Mouse (Mus musculus): ENCODE results near the gene Aff2.

Gene Aff2

GRCm38 (mm10) chrX:69360238-69361054, at the start of gene Aff2:
Gene Aff2 (plus strand): TSS chrX:69360294.
- in situ Hi-C loops (cut with MboI; ENCODE audit: low sequenced_read_pairs), result no loop called here

GRCm38 (mm10) chrX:69337296-69337695, 22.8 kb upstream of the Aff2 start:
- in situ Hi-C loops (cut with MboI; ENCODE audit: low sequenced_read_pairs), result no loop called here

DNA sequence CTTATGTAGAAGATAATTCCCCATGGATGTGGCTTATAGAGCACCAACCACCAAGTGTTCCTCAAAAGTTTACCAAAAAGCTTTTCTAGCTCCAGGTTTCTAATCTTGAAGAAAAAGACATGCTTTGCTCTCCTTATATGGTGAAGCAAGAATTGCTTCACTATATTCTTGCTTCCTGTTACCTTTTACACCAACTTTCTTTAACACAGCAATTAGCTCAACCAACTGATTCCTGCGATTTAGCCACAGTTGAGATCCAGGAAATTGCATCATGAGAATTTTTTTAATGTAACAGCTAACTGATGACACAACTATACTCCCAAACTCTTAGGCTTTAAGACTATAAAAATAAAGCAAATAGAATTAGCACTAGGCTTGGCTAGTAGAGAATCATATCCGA, 4.5 kb upstream of the Aff2 start:
- in situ Hi-C loops (cut with MboI; ENCODE audit: low sequenced_read_pairs), result no loop called here

DNA sequence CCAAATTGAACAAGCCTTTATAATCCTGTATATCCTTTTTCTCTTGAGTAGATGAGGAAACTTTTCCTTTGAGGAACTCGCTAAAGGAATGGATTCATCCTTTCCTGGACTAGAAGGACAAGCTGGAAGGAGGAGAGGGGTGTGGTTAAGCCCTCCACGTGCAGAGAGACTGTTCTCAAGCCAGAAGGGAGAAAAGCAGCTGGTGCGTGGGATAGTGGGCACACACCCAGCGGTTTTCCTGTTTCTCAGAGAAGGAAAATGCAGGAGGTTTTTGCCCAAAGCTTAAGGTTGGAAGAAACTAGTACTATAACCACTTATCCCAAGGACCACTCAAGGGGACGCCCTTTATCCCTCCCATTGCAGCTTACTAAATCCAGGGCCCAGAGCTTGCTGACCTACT, 734 bp upstream of the Aff2 start:
- in situ Hi-C loops (cut with MboI; ENCODE audit: low sequenced_read_pairs), result no loop called here

GRCm38 (mm10) chrX:69359885-69360237, 233 bp upstream of the Aff2 start:
- in situ Hi-C loops (cut with MboI; ENCODE audit: low sequenced_read_pairs), result no loop called here

DNA sequence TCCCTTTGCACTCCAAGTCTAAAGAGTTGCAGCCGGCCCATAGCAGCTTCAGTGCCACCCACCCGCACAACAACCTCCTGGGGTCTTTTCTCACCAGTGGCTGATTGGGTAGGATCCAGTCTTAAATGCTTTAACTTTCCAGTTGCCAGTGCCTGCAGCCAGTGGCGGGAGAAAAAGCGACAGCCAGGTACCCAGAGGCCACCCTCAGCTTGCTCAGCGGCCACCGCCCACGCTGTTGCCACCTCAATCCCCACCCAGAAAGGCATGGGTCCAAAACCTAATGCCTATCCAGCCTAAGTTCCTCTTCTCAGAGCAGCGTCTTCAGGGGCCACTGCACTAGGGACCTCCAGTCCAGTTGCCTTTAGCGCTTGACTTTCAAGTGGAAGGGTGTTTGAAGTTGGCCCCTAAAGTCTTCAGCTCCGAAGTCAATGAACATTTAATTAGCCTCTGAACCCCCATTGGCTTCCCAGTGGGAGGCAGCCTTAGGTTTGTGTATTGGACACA, 1.0 kb downstream of the Aff2 start:
- in situ Hi-C loops (cut with MboI; ENCODE audit: low sequenced_read_pairs), result no loop called here

GRCm38 (mm10) chrX:69364198-69364597, 4.1 kb downstream of the Aff2 start:
- in situ Hi-C loops (cut with MboI; ENCODE audit: low sequenced_read_pairs), result no loop called here

- in situ Hi-C loops (cut with MboI; ENCODE audit: low sequenced_read_pairs), result no loop called here
Observed at GRCm38 (mm10) chrX:69373341-69373740, 13.2 kb downstream of the Aff2 start.

DNA sequence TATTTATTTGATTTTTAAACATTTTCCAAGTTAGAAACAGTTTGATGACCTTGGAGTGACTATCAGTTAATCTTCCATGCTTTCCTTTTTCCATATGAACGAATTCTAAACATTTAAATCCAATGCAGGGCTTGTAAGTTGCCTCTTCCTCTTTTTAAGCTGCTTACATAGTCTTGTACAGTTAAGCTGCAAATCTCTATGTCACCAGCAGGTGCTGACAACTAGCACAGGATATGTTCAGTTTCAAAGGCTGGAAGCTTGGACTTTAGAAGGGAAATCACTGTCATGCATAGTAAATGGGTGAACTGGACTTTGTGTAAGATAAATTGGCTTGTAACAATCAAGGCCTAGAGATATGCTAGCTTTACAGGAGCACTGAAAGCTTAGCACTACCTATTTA, 29.6 kb downstream of the Aff2 start:
- in situ Hi-C loops (cut with MboI; ENCODE audit: low sequenced_read_pairs), result no loop called here

DNA sequence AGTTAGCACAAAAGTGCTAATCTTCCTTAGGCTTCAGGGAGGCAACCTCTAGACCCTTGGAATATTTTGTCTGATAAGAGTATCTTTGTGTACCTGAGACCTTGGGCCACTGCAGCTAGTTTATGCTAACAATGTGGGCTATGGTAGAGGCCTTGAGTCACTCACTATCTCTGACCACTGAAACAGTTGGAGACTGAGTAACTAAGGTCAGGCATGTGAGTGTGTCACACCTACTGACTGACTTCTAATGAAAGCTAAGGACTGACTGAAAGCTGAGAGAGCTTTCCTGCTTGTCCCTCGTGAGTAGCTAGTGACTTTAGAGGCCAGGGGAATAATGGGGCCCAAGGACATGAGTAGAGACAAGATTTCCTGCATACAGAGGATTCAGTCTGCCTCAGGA, 54.9 kb downstream of the Aff2 start:
- in situ Hi-C loops (cut with MboI; ENCODE audit: low sequenced_read_pairs), result no loop called here

GRCm38 (mm10) chrX:69438422-69438821, 78.3 kb downstream of the Aff2 start:
- in situ Hi-C loops (cut with MboI; ENCODE audit: low sequenced_read_pairs), result no loop called here

- in situ Hi-C loops (cut with MboI; ENCODE audit: low sequenced_read_pairs), result no loop called here
Observed at GRCm38 (mm10) chrX:69441937-69442336, 81.8 kb downstream of the Aff2 start.

DNA sequence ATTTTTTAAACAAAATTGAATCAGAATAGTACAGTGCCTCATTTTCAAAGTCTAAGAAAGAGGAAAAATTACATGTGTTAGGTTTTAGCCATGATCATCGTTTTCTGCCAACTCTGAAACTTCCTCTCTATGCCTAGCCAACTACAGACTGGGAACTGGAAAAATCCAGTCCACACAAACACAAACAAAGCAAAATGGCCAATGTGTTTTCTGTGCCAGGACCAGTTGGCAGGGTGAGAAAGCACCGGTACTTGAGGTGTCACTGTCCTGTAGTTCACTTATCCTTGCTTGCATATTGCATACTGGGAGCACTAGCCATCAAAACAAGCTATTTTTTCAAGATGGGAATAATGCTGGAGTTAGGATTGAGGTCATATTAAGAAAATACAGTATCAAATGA, 100.8 kb downstream of the Aff2 start:
- in situ Hi-C loops (cut with MboI; ENCODE audit: low sequenced_read_pairs), result no loop called here

- in situ Hi-C loops (cut with MboI; ENCODE audit: low sequenced_read_pairs), result no loop called here
Observed at GRCm38 (mm10) chrX:69502061-69502460, 142.0 kb downstream of the Aff2 start.

DNA sequence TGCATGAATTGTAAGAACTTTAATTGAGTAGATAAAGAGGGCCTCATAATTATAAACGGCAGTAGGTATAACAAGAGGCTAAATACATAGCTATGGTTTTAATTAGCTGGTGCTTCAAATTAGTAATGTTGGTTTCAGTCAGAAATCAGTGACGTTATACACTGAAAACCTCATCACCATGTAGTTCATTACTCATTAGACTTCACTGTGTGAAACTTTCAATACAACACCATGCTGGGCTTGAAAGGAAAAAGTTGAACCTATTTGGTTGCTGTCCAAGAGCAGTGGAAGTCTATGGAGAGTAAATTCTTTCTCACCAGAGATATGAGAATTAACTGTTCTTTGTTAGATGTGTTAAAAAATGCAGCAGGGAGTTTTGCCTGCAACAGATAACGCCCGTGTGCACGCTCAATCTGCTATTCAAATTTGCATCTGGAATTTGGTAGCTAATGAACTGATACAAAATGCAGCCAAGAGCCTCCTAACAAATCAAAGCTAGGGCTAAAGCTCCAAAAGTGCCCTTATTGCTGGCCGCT, 158.0 kb downstream of the Aff2 start:
- in situ Hi-C loops (cut with MboI; ENCODE audit: low sequenced_read_pairs), result no loop called here

DNA sequence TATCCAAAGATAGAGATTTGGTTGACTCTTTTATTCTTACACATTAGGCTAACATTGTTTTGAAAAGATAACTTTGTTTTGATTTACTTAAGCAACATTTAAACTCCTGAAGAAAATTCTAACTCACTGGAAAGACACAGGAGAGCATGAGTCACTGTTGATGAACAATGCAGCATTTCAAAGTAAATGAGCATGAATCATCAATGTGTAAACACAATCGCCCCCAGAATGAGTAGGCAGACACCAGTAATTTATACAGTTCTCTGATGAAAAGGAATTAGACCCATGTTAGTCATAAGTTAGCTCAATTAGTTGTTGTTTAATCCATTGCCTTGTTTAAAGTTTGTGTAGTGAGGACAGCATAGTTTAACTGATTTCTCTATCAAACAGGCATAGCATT, 180.7 kb downstream of the Aff2 start:
- in situ Hi-C loops (cut with MboI; ENCODE audit: low sequenced_read_pairs), result no loop called here

- in situ Hi-C loops (cut with MboI; ENCODE audit: low sequenced_read_pairs), result no loop called here
Observed at GRCm38 (mm10) chrX:69579903-69580459, 219.9 kb downstream of the Aff2 start.

DNA sequence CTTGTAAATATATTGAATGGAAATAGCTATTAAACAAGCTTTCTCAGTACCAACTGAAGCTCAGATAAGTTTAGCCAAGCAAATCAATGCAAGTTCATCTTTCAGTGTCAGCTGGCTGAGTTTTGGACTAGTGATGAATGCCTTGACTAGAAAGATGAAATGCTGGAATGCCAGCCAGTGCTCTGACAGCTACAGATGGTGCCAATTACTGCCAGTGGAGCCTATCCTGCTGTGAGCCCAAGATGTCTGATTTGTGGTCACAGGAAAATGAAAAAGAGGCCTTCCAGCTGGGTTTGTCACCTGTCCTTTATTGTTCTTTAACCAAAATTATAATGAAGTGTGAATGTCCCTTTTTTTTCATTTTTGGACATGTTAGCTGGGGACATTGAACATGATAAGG, 248.7 kb downstream of the Aff2 start:
- in situ Hi-C loops (cut with MboI; ENCODE audit: low sequenced_read_pairs), result no loop called here

- in situ Hi-C loops (cut with MboI; ENCODE audit: low sequenced_read_pairs), result no loop called here
Observed at GRCm38 (mm10) chrX:69663038-69663437, 302.9 kb downstream of the Aff2 start.

GRCm38 (mm10) chrX:69666145-69666677, 306.1 kb downstream of the Aff2 start:
- in situ Hi-C loops (cut with MboI; ENCODE audit: low sequenced_read_pairs), result no loop called here

DNA sequence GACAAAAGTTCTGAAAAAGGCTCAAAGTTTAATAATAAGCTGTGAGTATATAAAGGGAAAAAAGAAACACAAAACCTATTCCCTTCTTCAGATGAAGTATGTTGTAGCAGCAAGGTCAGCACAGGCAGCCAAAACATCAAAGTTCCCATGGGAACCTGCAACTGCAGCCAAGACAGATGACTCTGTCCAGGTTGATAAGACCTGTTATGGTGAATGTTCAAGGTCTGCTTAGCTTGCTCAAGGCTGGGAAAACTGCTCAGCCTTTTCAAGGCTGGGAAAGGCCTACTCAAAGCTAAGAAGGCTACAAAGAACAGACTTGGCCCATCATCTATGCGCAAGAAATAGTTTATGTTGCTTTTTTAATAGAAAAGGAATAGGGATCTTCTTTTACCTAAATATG, 315.6 kb downstream of the Aff2 start:
- in situ Hi-C loops (cut with MboI; ENCODE audit: low sequenced_read_pairs), result no loop called here

DNA sequence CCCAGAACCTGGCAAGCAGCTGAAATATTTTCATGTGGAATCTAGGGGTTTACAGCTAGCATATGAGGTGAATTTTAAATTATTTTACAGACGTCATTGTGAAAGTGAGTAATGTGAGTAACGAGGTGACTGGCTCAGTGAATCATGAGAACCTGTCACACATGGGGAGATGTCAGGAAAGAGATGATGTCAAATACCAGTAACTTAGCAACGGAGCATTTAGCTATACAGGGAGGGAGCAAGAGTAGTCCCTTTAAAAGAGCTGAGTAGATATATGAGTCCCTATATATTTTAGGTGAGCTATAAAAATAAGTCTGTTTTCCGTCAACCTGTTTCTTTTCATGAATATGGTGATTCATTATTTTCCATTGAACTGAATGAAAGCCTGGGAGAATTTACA, 338.7 kb downstream of the Aff2 start:
- in situ Hi-C loops (cut with MboI; ENCODE audit: low sequenced_read_pairs), result no loop called here
